Mouse (Mus musculus) spleen, postnatal 4 days (tissue): ENCODE measurements at regions not wholly inside any gene's neighbourhood (a gene's known extent, or its start where the extent isn't known, plus 50 kb on each side); places are given as distances from the start of the nearest gene placed in this dataset.

ENCODE experiments used
- DNase-seq, 2 experiments: peaks; one replicate each; pipeline ENCODE4 v3.0.0; 2022; ENCODE audit warnings: low spot score in 2 of 2

DNA sequence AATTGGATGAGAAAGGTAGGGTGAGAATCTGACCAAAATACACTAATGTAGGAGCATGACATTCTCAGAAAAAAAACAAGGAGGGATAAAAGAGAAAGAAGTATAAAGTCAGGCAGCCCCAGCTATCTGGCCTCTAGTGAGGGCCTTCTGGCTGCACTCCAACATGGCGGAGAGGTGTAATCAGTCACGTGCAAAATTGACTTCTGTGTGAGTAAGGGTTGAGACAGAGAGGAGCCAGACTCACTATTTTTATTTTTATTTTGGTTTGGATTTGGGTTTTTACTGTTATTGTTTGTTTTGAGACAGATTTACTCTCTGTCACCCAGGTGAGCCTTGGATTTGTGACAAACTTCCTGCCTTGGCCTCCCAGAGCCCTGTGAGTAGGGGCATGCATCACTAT lies 174.0 kb upstream of the Tars start:
- no peak for DNase-seq

- no peak for DNase-seq
Measured at GRCm38 (mm10) chr15:11572063-11572462, 172.6 kb upstream of the Tars start.

GRCm38 (mm10) chr15:11565503-11566031 lies 166.1 kb upstream of the Tars start:
- no peak for DNase-seq

- no peak for DNase-seq
Measured at GRCm38 (mm10) chr15:11552568-11552967, 153.1 kb upstream of the Tars start.

DNA sequence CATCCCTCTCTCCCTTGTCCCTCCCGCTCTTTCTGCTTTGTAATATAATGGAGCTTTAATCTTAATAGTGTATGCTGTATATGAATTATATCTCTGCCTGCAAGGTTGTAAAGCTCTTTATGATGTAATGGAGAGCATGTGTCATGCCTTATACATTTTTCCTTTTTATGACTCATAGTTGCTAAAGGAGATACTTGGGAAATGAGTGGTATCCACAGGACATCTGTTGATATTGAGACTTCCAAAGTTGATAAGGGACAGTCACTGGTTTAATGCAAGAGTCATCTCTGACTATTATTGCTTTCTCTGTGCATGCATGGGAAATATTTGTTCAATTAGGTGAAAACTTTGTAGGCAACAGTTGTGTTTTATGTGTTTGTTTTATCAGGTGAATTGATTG lies 152.6 kb upstream of the Tars start:
- DNase-seq: no peak

DNA sequence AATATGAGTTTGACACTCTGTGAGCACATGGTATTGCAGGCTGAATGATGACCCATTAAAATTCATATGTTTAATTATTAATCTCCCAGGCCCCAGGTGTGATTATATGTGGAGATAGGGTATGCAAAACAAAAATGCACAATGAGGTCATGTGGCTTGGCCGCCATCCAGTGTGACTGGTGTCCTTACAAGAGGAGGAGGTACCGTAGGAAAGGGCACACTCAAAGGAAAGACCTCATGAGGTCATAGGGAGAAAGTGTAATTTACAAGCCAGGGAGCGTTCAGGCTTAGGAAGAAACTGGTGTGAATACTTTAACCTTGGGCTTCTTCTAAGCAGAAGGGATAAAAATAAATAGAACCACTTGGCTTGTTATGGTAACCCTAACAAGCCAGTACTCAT lies 140.0 kb upstream of the Tars start:
- DNase-seq: no peak

GRCm38 (mm10) chr15:11536076-11536620 lies 136.7 kb upstream of the Tars start:
- DNase-seq: no peak

DNA sequence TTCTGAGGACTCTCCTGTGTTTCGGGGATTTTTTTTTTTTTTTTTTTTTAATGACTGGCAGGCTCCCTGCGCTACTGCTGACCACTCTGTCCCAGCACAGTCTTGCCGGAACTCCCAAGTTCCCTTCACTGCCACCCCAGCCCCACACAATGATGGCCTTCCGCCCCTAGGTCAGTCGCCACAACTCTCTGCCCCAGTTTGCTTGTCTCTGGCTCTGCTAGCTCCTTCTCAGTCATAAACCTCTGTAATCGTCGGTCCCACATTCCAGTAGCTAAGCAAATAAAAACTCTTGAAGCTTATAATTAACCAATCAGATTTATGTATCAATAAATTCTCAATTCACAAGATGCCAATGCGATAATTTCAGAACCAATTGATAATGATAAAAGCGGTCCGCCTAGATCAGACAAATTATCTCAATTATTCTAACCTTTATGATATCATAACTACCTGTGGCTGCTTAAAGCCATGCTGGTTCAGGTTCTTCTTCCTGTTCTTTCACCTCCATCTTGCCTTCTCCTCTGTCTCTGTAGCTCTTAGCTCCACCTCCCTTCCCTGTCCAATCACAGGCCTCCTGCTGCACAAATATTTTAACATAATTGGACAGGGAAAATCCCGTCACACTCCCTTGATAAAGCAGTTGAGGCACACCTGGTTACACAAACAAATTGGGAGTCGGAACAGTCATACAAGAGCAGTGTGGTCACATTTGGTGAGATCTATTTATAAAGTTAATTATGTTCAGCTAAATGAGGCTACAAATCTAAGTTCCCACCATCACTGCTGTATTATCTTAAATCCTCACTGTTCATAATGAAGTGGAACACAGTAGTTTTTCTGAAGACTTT lies 135.2 kb upstream of the Tars start:
- DNase-seq: no peak

DNA sequence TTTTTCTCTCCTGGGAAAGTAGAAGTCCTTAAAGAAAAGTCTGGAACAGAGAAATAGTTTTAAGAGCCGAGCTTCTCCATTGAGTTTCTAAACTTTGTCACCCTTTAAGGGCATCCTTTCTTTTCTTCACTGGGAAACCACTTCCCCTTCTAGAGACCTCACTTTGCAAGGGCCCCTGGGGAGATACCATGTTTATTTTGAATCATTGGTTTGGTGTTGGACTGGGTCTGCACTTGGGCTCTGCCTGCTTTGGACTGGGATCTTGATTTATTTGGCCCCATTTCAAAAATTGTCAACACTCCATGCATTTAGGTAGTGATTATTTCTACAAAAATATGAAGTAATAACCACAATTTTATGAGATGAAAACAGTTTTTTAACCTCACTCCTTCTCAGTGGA lies 134.2 kb upstream of the Tars start:
- DNase-seq: no peak

GRCm38 (mm10) chr15:11533002-11533610 lies 133.6 kb upstream of the Tars start:
- peak; percentile 18 to 62 for DNase-seq

GRCm38 (mm10) chr15:11532536-11532935 lies 133.1 kb upstream of the Tars start:
- no peak for DNase-seq

DNA sequence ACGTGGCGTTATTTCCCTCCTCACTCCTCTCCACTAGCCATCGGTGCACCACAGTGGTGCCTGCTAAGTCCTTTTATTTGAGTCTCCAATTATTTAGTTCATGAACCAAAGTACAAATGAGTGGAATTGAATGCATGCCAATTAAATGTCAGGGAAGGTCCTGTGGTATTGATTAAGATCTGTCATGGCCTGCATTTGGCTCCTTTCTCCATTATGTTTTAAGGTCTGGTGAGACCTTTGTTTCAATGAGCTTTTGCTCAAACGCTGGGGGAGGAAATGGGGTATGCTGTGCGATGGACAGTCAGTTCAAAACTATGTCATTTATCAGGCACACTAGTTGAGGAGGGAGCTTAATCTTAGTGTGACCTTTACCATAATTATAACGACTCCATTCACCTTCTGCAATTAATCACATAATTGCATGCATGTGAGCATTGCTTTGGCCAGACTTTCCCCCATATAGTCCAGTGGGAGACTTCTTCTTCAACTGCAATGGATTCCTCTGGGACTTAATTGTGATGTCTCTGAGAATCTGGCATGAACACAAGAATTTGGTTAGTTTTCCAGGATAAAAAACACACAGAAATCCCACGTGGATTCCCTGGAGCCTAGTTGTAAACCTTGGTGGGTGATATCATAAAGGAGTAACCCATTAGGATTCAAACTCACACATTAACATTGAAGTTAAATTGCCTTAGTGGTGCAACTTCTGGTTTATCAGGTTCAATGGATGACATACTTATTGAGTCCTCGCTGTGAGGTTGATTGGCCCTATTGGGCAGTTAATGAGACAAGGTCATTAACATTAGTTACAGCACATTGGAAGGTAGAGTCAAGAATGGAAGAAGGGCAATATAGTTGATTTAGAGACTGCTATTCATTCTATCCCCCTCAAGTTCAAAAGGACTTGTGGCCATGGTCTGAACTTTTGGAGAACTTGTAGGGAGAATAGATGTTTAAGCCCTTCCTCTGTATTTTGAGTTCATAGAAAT lies 130.7 kb upstream of the Tars start:
- DNase-seq: no peak

GRCm38 (mm10) chr15:11524337-11525106 lies 125.1 kb upstream of the Tars start:
- DNase-seq: no peak

- no peak for DNase-seq
Measured at GRCm38 (mm10) chr15:11518565-11518964, 119.1 kb upstream of the Tars start.

DNA sequence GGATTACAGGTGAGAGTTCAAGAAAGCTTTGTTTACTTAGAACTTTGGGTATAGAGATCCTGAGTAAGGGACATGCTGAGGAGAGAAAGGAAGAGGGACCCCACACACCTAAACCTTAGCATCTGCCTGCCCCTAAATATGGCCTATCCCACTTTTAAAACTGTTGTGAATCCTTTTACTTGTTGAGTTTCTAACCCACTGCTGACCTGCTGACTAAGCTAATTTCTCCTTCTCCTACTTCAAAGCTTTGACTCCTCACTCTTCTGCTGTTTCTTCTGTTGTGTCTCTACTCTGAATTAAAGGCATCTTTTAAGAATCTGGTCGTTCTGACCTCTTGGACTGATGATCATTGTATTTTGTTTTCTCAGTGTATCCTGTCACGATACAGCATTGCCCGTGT lies 118.4 kb upstream of the Tars start:
- no peak for DNase-seq

DNA sequence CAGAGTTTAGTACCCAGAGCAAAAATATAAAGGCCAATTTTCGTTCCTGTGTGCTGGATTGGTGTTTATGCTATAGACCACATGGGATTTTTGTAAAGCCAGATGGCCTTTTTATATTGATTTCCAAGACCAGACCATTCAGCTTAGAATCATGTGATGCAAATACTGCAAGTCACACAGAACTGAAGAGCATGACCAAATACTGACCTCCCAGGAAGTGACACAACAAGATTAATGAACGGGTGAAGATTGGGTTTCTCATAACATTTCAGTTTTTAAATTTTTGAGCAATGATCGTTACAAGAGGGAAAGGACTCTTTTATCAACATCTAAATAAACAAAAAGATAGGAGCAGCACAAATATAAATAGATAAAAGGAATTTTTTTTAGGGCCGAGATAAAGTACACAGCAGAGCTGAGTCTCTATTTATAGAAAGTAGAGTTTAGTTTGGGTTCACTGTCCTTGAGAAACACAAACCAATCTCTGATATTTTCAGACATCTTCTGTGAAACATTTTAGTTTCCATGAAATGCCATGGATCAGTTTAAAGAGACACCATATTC lies 105.7 kb upstream of the Tars start:
- DNase-seq: no peak

GRCm38 (mm10) chr15:11496436-11496835 lies 97.0 kb upstream of the Tars start:
- no peak for DNase-seq

GRCm38 (mm10) chr15:11489116-11489515 lies 89.7 kb upstream of the Tars start:
- DNase-seq: no peak

DNA sequence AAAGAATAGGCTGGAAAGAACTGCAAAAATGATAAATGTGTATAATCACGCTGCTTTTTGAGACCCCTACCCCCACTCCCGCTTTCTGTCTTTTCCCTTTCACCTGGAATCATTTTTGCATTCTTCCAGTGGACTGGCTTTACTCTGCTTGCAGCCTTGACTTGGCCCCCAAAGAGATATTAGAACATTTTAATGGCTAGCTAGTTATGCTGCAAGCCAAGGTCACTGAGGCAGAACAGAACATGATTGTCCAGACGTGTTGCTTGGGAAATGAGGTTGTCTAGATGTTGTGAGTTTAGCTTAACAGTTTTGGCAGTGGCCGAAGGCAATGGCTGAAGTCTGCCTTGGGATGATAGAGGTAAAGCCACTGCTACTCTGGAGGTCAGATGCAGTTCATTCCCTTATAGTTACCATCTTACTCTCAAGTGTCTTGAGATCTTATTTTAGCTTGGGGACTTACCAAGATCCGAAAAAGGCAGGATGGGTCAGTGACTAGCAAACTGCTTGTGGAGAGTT lies 87.9 kb upstream of the Tars start:
- no peak for DNase-seq

DNA sequence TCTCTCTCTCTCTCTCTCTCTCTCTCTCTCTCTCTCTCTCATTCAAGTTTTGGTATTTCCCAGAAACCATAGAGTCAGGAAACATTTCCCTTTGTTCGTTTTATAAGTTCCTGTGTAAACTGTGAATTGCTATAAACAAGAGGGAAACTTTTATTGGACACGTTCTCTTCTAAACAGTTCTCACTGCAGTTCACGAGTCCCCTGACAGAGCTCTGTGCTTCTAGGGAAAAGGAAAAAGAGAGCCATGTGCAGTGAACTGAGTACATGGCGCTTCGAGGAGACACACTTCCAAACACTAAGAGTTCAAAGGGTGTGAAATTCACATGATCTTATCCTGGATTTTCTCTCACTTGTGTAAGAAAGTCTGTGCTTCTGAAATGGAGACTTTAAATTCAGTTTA lies 84.5 kb upstream of the Tars start:
- no peak for DNase-seq
